Mouse (Mus musculus) erythroblast, embryonic 14.5 days (primary cell): ENCODE measurements around the gene Slc22a14.

Source experiments
- GATA1 ChIP-seq: IDR thresholded peaks from 2 replicates; pipeline ENCODE4 v1.6.1; 2012; ENCODE audit warnings: low read length, inconsistent platforms, mixed read lengths
- TAL1 ChIP-seq: IDR thresholded peaks from 3 replicates; pipeline ENCODE4 v1.6.1; 2012; ENCODE audit warnings: low read length, inconsistent platforms, mixed read lengths

- TF ChIP-seq GATA1 (no peak), TAL1 (no peak)
Observed at GRCm38 (mm10) chr9:119375008-119375407, 9.7 kb upstream of the Slc22a14 start.
